7 mouse cellular contexts compared by ENCODE assay signal in genomic region chr8:93811719-93812475, GRCm38 (mm10). TPM values are rescaled to one million over a fixed set of nuclear protein-coding genes. Genes with fewer than 3 reads are reported as not detected.
DNase-seq lines count a peak whose midpoint lies in the region; ATAC-seq and TF ChIP-seq lines count a peak whose summit lies in the region.

No protein-coding gene starts in this region.

- no peak for ATAC-seq in lung, embryonic 14.5 days (ENCODE audit: insufficient read depth)
- ATAC-seq in hindbrain, embryonic 12.5 days (ENCODE audit: low FRiP score), result no peak
- ATAC-seq in neural tube, embryonic 14.5 days (ENCODE audit: low read depth), result no peak

- DNase-seq in lung, embryonic 14.5 days, result peak; percentile 22
- DNase-seq in lung, postnatal 14 days, result no peak
- peak; percentile 55 to 67 for DNase-seq in cerebellum, postnatal 25 days
- no peak for DNase-seq in adrenal gland, postnatal 14 days
- DNase-seq in urinary bladder, postnatal 25 days (ENCODE audit: low spot score), result no peak

- H3K9ac ChIP-seq in lung, embryonic 14.5 days, result no peak overlapping the region
- H3K9ac ChIP-seq in hindbrain, embryonic 12.5 days, result peak overlapping the region; percentile 80
- H3K9ac ChIP-seq in neural tube, embryonic 14.5 days (replicated peaks; ENCODE audit: low read depth, low read length), result peak overlapping the region; percentile 91

- H3K4me1 ChIP-seq in lung, embryonic 14.5 days (ENCODE audit: insufficient read depth), result 0 out of 2 replicates have a peak, but pooled peaks cover 3% of the 10 kb centered on the region
- peaks cover 39% of the 10 kb centered on the region for H3K4me1 ChIP-seq in hindbrain, embryonic 12.5 days
- peaks cover 22% of the 10 kb centered on the region for H3K4me1 ChIP-seq in neural tube, embryonic 14.5 days (ENCODE audit: control insufficient read depth, insufficient read depth, low read length)

- H3K36me3 ChIP-seq in lung, embryonic 14.5 days (ENCODE audit: insufficient read depth), result no peaks in the 10 kb centered on the region
- H3K36me3 ChIP-seq in hindbrain, embryonic 12.5 days, result 0 out of 2 replicates have a peak, but pooled peaks cover 4% of the 10 kb centered on the region
- H3K36me3 ChIP-seq in neural tube, embryonic 14.5 days (ENCODE audit: control insufficient read depth, insufficient read depth, low read length), result no peaks in the 10 kb centered on the region

- H3K9me3 ChIP-seq in lung, embryonic 14.5 days (ENCODE audit: low read depth, low read length), result no peaks in the 10 kb centered on the region
- H3K9me3 ChIP-seq in hindbrain, embryonic 12.5 days (replicated peaks), result no peaks in the 10 kb centered on the region
- no peaks in the 10 kb centered on the region for H3K9me3 ChIP-seq in neural tube, embryonic 14.5 days (ENCODE audit: control insufficient read depth, low read length)

- H3K27me3 ChIP-seq in lung, embryonic 14.5 days (ENCODE audit: insufficient read depth, low read length), result peaks cover 43% of the 10 kb centered on the region
- H3K27me3 ChIP-seq in hindbrain, embryonic 12.5 days, result peaks cover 7% of the 10 kb centered on the region; the same call in 1 of the 2 replicates
- H3K27me3 ChIP-seq in neural tube, embryonic 14.5 days (ENCODE audit: control insufficient read depth, insufficient read depth, low read length), result 0 out of 2 replicates have a peak, but pooled peaks cover 5% of the 10 kb centered on the region

- 14% methylated on average over 20 of the region's 20 CpGs for WGBS in lung, embryonic 14.5 days
- 10% methylated on average over 18 of the region's 20 CpGs for WGBS in hindbrain, embryonic 12.5 days
- 4% methylated on average over 20 of the region's 20 CpGs for WGBS in neural tube, embryonic 14.5 days

- H3K4me2 ChIP-seq in lung, embryonic 14.5 days, result peak overlapping the region; percentile 86; the same call in 1 of the 2 replicates
- peak overlapping the region; percentile 76 for H3K4me2 ChIP-seq in hindbrain, embryonic 12.5 days (replicated peaks)
- H3K4me2 ChIP-seq in neural tube, embryonic 14.5 days (ENCODE audit: low read depth, low read length), result peak overlapping the region; percentile 90

- H3K4me3 ChIP-seq in lung, embryonic 14.5 days (ENCODE audit: low read depth, low read length), result peak overlapping the region; percentile 62; the same call in 1 of the 2 replicates
- H3K4me3 ChIP-seq in hindbrain, embryonic 12.5 days, result peak overlapping the region; percentile 73
- H3K4me3 ChIP-seq in neural tube, embryonic 14.5 days (ENCODE audit: low read depth, low read length), result peak overlapping the region; percentile 88

- no peak for TF ChIP-seq CTCF in lung, embryonic 14.5 days (IDR thresholded peaks at IDR 0.05; ENCODE audit: low read depth)

- no peak overlapping the region for H3K27ac ChIP-seq in lung, embryonic 14.5 days (ENCODE audit: low read depth)
- H3K27ac ChIP-seq in hindbrain, embryonic 12.5 days, result peak overlapping the region; percentile 95
- H3K27ac ChIP-seq in neural tube, embryonic 14.5 days (ENCODE audit: low read depth, low read length), result peak overlapping the region; percentile 95

RNA-seq across cellular contexts. Expression of gene Gnao1, which starts 2.1 kb away (rescaled TPM):
- polyA plus RNA-seq in lung, embryonic 14.5 days (2014; fragmentation: Nextera tagmentation; extraction: Ambion mirVana), result 1.8 and 2.4 TPM in 2 replicates
- 91.6 and 101 TPM in 2 replicates for polyA plus RNA-seq in hindbrain, embryonic 12.5 days (2016; fragmentation: Nextera tagmentation; extraction: Ambion mirVana)
- 199 and 214 TPM in 2 replicates for polyA plus RNA-seq in neural tube, embryonic 14.5 days (2014; fragmentation: Nextera tagmentation; extraction: Ambion mirVana)
- 39.3 and 44.6 TPM in 2 replicates for total RNA-seq in adrenal gland, postnatal 14 days (2021)

Comparison
In these comparisons a context has a peak if more than half of its experiments do, and no peak if none do; other contexts are left out.
1. DNase-seq: peak in lung, embryonic 14.5 days (single experiment) and cerebellum, postnatal 25 days (2 of 2); none in lung, postnatal 14 days (single experiment), adrenal gland, postnatal 14 days (single experiment) and urinary bladder, postnatal 25 days (single experiment).
2. RNA of gene Gnao1, which starts 2.1 kb away (polyA plus RNA-seq): 199 to 214 TPM in neural tube, embryonic 14.5 days and 91.6 to 101 TPM in hindbrain, embryonic 12.5 days; 1.8 to 2.4 TPM in lung, embryonic 14.5 days; every median in the first group is over 10 times any median in the second.
3. Peak in every context shown above with its lines, with median percentiles within 50 percentile points of each other: H3K4me2 ChIP-seq and H3K4me3 ChIP-seq.